Mouse (Mus musculus): ENCODE data around the gene Sumo1. TPM values are rescaled to one million over a fixed set of nuclear protein-coding genes. Genes with fewer than 3 reads are reported as not detected.

The Sumo1 gene
- polyA plus RNA-seq, 1 experiment: 228 TPM

DNA sequence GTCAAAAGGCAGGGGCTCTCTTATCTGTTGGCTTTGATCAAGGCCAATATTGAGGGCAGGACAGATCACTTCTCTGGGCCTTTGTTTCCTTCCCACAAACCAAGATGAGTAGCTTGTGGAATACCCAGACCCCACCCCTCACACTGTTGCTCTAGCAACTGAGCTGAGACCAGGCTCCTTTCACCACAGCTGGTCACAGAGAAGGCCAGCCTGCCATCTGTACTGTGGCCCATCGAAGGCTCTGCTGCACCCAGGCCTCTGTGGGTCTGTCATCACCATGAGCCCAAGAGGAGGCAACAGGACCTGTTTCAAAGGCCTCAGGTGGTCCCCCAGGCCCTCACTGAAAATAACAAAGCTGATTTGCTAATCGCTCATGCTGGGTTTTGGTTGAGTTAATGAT, 55.6 kb downstream of the Sumo1 start:
- Histone ChIP-seq H3K27ac (replicated peaks; ENCODE audit: low read depth, low read length) (no peak overlapping the region), H3K4me3 (ENCODE audit: insufficient read depth, low read depth, low read length) (no peak overlapping the region), H3K4me1 (ENCODE audit: control insufficient read depth, insufficient read depth, insufficient read length, low read length) (no peaks in the 10 kb centered on the region)

DNA sequence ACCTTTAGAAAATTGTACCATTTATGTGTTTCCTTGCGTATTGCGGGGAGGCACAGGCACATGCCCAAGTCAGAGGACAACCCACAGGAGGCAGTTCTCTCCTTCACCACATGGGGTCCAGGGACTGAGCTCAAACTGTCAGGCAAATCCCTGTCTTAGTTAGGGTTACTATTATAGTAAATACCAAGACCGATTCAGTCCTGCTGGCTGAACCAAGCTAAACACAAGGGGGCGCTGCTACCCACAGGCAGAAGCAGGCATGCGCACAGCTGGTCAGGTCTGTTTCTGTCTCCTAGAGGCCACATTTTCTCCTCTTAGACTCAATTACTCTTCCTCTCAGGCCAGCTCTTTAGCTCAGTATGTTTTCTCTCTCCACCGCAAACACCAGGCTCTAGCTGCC, 56.8 kb downstream of the Sumo1 start:
- H3K4me1 ChIP-seq (ENCODE audit: control insufficient read depth, insufficient read depth, insufficient read length, low read length): peaks cover 3% of the 10 kb centered on the region
- H3K27ac ChIP-seq (replicated peaks; ENCODE audit: low read depth, low read length): no peak overlapping the region
- H3K4me3 ChIP-seq (ENCODE audit: insufficient read depth, low read depth, low read length): no peak overlapping the region

DNA sequence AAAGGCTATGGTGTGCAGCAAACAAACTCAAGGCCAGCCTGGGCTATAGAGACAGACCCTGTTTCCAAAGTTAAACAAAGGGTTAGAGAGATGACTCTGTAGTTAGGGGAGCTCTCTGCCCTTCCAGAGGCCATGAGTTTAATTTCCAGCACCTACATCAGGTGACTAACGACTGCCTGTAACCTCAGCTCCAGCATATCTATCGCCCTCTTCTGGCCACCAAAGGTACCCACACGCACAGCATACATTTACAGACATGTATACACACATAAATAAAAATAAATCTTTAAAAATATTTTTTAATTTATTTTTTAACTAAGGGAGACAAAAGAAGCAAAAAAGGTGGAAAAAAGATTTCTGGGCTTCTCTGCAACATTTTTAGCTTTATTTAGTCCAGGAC, 59.7 kb downstream of the Sumo1 start:
- no peak overlapping the region for H3K27ac ChIP-seq (replicated peaks; ENCODE audit: low read depth, low read length)
- H3K4me1 ChIP-seq (ENCODE audit: control insufficient read depth, insufficient read depth, insufficient read length, low read length): peaks cover 3% of the 10 kb centered on the region
- no peak overlapping the region for H3K4me3 ChIP-seq (ENCODE audit: insufficient read depth, low read depth, low read length)

DNA sequence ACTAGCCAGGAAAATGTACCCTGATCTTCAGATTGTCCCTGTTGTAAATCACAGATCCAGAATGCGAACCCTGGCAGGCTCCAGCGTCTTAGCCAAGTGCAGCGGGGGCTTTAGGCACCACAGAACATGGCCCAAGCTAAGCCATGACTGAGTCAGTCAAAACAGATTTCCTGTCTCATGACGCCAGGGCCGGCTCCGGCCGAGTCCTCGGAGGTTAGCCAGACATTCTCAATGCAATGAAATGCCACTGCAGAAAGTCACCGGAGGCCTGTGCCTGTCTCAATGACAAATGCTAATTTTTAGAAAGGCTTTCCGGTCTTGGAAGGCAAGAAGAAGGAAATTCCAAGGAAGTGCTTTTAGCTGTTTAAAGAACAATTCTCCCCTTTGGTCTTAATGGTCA, 60.7 kb downstream of the Sumo1 start:
- Histone ChIP-seq H3K4me3 (ENCODE audit: insufficient read depth, low read depth, low read length) (no peak overlapping the region), H3K4me1 (ENCODE audit: control insufficient read depth, insufficient read depth, insufficient read length, low read length) (peaks cover 3% of the 10 kb centered on the region), H3K27ac (replicated peaks; ENCODE audit: low read depth, low read length) (peak overlapping the region; percentile 64)

DNA sequence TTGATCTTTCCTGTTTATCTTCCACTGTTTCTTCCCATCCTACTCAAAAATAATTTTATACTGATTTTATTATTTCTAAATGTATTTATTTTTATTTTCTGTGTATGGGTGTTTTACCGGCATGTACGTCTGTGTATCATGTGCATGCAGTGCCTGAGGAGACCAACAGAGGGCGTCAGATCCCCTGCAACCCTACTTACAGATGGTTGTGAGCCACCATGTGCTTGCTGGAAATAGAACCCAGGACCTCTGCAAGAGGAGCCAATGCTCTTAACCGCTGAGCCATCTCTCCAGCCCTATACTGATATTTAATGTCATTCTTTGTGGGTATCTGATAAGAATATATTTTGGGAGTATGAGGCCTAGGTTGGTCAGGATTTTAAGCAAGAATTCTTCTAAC, 61.2 kb downstream of the Sumo1 start:
- no peak overlapping the region for H3K4me3 ChIP-seq (ENCODE audit: insufficient read depth, low read depth, low read length)
- H3K4me1 ChIP-seq (ENCODE audit: control insufficient read depth, insufficient read depth, insufficient read length, low read length): peaks cover 3% of the 10 kb centered on the region
- H3K27ac ChIP-seq (replicated peaks; ENCODE audit: low read depth, low read length): peak overlapping the region; percentile 64

DNA sequence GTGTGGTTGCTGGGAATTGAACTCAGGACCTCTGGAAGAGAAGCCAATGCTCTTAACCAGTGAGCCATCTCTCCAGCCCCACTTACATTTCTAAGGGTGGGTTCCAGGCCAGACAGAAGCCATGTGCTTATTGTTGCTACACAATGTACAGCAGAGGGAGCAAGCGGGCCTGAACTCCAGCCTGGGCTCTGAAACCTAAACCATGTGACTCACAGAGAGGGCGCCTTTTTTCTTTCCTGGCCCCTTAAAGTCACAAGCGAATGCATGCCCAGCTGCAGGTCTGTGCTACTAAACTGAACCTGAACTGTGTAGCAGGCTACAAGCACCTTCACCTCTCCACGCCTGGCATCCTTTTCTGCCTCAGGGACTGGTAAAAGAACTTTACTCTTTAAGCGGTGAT, 61.7 kb downstream of the Sumo1 start:
- H3K27ac ChIP-seq (replicated peaks; ENCODE audit: low read depth, low read length): no peak overlapping the region
- H3K4me3 ChIP-seq (ENCODE audit: insufficient read depth, low read depth, low read length): no peak overlapping the region
- H3K4me1 ChIP-seq (ENCODE audit: control insufficient read depth, insufficient read depth, insufficient read length, low read length): peaks cover 3% of the 10 kb centered on the region

DNA sequence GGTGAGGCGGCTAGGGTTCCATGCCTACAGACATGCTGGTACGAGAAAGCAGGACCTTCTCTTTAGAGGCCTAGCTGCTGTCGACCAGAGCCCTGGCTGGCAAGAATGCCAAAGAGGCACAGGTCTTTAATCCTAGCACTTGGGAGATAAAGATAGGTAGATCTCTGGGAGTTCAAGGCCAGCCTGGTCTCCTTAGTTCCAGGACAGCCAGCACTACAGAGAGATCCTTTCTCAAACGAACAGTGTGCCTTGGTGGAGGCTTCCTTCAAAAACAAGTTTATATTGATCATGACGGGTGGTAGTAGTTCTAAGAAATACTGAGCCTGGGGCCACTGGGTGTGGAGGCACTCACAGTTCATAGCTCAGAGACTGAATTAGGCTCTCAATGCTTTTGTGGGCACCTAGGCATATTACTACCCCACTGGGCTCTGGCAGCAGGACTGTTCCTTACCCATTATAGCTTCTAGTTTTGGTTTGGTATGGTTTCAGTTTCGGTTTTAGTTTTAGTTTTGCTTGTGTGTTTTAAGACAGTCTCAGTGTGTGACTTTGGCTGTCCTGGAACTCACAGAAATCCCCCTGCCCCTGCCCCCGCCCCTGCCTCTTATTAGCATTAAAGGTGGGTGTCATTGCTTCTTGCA, 62.4 kb downstream of the Sumo1 start:
- H3K27ac ChIP-seq (replicated peaks; ENCODE audit: low read depth, low read length): no peak overlapping the region
- peaks cover 3% of the 10 kb centered on the region for H3K4me1 ChIP-seq (ENCODE audit: control insufficient read depth, insufficient read depth, insufficient read length, low read length)
- H3K4me3 ChIP-seq (ENCODE audit: insufficient read depth, low read depth, low read length): no peak overlapping the region

DNA sequence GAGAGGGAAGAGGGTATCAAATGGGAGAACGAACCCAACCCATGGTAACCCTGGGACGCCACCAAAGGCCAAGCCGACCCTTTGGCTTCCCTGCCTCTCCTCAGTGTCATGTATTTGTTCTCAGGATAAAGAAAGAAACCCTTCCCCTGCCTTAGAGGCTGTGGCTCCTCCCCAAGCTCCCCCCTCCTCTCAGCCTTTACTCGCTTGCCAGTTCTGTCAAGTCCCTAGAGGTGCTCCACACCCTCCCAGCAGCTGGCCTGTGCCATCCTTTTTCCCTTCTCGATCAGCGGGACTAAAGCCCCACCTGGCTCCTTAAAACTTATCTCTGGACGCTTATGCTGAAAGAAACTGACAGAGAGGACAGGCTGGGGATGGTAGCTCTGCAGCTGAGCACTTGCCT, 63.6 kb downstream of the Sumo1 start:
- Histone ChIP-seq H3K4me1 (ENCODE audit: control insufficient read depth, insufficient read depth, insufficient read length, low read length) (peaks cover 3% of the 10 kb centered on the region), H3K27ac (replicated peaks; ENCODE audit: low read depth, low read length) (no peak overlapping the region), H3K4me3 (ENCODE audit: insufficient read depth, low read depth, low read length) (no peak overlapping the region)

DNA sequence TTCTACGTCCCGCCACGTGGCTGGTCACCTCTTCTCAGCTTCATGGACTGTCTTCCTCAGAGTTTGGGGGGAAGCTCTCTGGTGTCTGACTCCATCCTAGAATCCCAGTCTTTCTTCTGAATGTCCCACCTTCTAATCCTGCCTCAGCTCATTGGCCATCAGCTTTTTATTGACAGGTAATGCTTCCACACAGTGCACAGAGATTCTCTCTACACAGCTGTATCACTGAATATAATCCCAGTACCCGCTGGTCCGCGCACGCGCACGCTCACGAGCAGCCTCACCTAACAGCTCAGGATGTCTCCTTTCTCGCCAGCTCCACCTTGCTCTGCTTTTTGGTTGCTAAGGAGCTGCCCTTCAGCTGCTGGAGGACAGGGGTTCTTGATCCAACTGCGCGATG, 64.2 kb downstream of the Sumo1 start:
- no peak overlapping the region for H3K27ac ChIP-seq (replicated peaks; ENCODE audit: low read depth, low read length)
- no peak overlapping the region for H3K4me3 ChIP-seq (ENCODE audit: insufficient read depth, low read depth, low read length)
- H3K4me1 ChIP-seq (ENCODE audit: control insufficient read depth, insufficient read depth, insufficient read length, low read length): peaks cover 3% of the 10 kb centered on the region

DNA sequence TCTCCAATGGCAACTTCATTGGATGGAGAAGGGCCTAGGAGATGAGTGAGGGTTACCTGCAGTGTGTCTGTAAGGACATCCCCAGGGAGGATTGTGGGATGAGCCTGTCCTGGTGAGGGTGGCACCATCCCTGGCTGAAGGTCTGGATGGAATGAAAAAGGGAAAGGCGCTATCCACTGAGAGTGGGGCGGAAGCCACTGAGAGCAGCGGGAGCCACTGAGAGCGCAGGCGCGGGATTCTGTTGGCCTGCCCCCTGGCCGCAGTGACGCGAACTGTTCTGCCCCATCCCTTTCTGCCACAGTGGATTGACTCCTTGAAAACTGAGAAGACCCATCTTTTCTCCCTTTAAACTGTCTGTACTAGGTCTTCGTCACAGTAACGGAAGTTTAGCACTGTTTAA, 66.7 kb downstream of the Sumo1 start:
- Histone ChIP-seq H3K27ac (replicated peaks; ENCODE audit: low read depth, low read length) (no peak overlapping the region), H3K4me1 (ENCODE audit: control insufficient read depth, insufficient read depth, insufficient read length, low read length) (no peaks in the 10 kb centered on the region; the same call in 1 of the 2 replicates), H3K4me3 (ENCODE audit: insufficient read depth, low read depth, low read length) (no peak overlapping the region)

DNA sequence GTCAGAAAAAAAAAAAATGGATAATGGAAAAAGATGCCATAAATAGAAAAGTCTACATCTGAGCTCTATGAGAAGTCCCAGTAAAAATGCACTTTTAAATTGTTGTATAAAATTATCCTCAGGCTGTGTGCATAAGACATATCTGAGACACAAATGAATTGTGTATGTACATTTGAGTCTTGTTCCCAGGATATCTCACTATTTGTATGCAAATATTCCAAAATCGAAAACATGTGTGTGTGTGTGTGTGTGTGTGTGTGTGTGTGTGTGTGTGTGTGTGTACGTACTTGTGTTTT, 67.3 kb downstream of the Sumo1 start:
- Histone ChIP-seq H3K4me1 (ENCODE audit: control insufficient read depth, insufficient read depth, insufficient read length, low read length) (no peaks in the 10 kb centered on the region), H3K27ac (replicated peaks; ENCODE audit: low read depth, low read length) (no peak overlapping the region), H3K4me3 (ENCODE audit: insufficient read depth, low read depth, low read length) (no peak overlapping the region)

DNA sequence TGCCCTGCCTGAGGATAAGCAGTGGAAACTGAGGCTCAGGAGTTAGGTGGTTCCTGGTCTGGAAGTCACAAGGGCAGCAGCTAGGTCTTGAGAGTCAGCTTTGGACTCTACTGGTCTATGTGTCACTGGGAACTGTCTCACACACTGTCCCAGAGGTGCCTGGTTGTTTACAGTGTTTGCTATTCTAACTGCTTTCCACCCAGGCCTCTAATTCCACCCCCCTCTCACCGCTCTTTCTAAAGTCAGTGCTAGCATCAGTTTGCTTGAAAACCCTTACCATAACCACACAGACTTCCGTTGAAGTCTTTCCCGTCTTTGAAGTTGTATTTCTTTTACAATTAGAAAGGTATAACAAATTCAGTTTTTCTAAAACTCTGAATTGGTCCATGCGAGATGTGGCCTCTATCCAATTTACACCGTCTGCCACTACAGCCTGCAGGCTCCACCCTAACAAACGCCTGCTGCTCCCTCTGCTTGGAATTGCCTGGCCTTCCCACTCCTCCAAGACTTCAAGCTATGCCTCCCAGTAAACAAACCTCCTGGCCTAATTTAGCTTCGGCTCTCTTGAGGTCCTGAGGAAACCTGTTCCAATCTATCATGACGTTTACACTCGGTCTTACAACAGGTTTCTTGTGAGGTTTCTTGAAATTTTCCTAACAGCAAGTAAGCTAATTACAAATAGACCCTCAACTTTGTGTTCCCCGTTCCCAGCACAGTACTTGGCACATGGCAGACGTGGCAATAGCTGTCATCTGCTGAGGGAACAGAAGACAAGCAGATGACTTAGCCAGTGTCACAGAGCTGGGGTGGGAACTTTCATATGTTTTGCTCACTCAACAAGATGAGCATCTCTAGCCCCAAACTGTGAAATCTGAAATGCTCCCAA, 67.9 kb downstream of the Sumo1 start:
- H3K4me1 ChIP-seq (ENCODE audit: control insufficient read depth, insufficient read depth, insufficient read length, low read length): no peaks in the 10 kb centered on the region
- H3K27ac ChIP-seq (replicated peaks; ENCODE audit: low read depth, low read length): no peak overlapping the region
- H3K4me3 ChIP-seq (ENCODE audit: insufficient read depth, low read depth, low read length): no peak overlapping the region

DNA sequence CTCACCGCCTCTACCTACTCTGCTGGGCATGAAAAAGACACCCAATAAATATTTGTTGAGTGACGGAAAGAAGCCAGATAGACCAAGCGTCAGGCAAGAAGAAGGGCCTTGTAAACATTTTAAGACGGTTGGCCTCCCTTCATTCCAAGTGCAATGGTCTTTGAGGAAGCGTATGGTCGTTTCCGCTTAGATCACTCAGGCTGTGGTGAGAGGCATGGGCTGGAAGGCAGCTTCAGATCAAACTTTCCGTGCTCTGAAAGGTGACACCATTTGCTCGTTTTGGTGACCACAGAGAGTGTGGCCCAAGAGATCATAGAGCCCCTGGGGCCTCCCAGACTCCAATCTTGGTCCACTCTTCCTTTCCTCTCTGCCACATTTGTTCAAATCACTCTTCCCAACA, 75.0 kb downstream of the Sumo1 start:
- Histone ChIP-seq H3K27ac (replicated peaks; ENCODE audit: low read depth, low read length) (no peak overlapping the region), H3K4me1 (ENCODE audit: control insufficient read depth, insufficient read depth, insufficient read length, low read length) (peaks cover 3% of the 10 kb centered on the region), H3K4me3 (ENCODE audit: insufficient read depth, low read depth, low read length) (no peak overlapping the region)

DNA sequence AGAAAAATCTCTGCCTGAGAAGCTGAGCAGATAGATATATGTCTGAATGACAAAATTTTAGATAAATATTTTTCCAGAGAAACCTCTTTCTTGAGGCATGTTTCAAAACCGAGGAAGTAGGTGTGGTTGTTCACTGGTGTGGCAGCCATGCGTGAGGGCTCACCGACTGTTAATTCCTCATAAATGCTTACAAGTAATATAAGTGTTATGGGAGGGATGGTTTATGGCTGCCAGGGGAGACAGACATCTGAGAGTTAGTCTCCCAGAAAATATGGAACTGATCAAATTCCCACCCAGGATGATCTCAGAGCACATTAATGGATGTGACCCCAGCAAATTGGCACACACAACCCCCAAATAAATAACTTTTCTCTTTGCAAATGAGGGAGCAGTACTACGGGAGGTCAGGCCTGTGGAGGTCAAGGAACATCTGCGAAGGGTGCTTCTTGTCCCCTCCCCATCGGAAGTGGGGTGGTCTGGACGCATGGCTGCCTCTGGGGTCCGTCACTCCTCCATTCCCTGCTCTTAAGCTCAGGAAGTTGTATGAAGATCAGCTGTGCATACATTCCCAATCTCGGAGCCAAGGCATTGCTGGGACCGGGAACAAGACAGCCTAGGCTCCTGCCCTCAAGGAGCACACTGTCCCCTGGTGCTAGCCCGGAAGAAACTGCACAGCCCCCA, 75.9 kb downstream of the Sumo1 start:
- no peak overlapping the region for H3K4me3 ChIP-seq (ENCODE audit: insufficient read depth, low read depth, low read length)
- H3K27ac ChIP-seq (replicated peaks; ENCODE audit: low read depth, low read length): no peak overlapping the region
- H3K4me1 ChIP-seq (ENCODE audit: control insufficient read depth, insufficient read depth, insufficient read length, low read length): peaks cover 3% of the 10 kb centered on the region

DNA sequence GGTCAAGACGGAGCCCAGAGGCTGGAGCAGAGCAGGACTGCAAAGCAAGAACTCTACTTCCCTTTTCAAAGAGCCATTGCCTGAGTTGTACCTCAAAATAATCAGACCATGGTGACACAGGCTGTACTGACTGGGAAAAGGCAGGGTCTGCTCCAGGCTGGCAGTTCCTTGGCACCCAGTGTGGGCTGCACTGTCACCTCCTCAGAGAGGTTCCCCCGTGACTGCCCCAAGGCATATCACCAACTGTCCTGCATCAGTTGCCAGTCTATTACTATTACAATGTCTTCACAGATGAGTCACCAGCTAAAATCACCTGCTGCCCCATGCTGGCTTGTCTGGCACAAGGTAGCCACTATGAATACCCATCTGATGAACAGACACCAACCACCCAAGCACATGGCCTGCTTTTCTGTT, 77.0 kb downstream of the Sumo1 start:
- Histone ChIP-seq H3K27ac (replicated peaks; ENCODE audit: low read depth, low read length) (0 out of 2 replicates have a peak overlapping the region, but pooled peaks have one; percentile 2), H3K4me1 (ENCODE audit: control insufficient read depth, insufficient read depth, insufficient read length, low read length) (peaks cover 3% of the 10 kb centered on the region), H3K4me3 (ENCODE audit: insufficient read depth, low read depth, low read length) (no peak overlapping the region)
